Mouse (Mus musculus) kidney, postnatal 0 days (tissue): ENCODE results near the gene Tsfm. TPM values are rescaled to one million over a fixed set of nuclear protein-coding genes. Genes with fewer than 3 reads are reported as not detected.

Source experiments
- ATAC-seq: fragments of 200-750 bp; cut with Nextera tagmentation; replicated peaks from 2 replicates; pipeline ENCODE4 v1.8.0; 2017; ENCODE audit warnings: low read depth, moderate number of reproducible peaks, moderate TSS enrichment, moderate library complexity; ENCODE audit not compliant: low FRiP score
- DNase-seq: peaks from one replicate; pipeline ENCODE4 v3.0.0-alpha.2; 2016; ENCODE audit warnings: low spot score
- H3K27ac ChIP-seq: fragments of 300-500 bp; sonication (generic); 2 replicates; pipeline ENCODE4 v1.5.1; 2014; ENCODE audit warnings: mild to moderate bottlenecking
- H3K27me3 ChIP-seq: fragments of 300-500 bp; sonication (generic); 2 replicates; pipeline ENCODE4 v1.6.1; 2014; ENCODE audit warnings: low read length, mixed read lengths; ENCODE audit not compliant: insufficient read depth
- H3K36me3 ChIP-seq: fragments of 300-500 bp; sonication (generic); 2 replicates; pipeline ENCODE4 v1.6.1; 2014; ENCODE audit warnings: low read length, mixed read lengths; ENCODE audit not compliant: insufficient read depth
- H3K4me1 ChIP-seq: fragments of 300-500 bp; sonication (generic); replicated peaks from 2 replicates; pipeline ENCODE4 v1.6.1; 2014; ENCODE audit warnings: antibody characterized with exemption, low read length, mixed read lengths; ENCODE audit not compliant: insufficient read depth
- H3K4me2 ChIP-seq: fragments of 300-500 bp; sonication (generic); 2 replicates; pipeline ENCODE4 v1.6.1; 2014; ENCODE audit warnings: mild to moderate bottlenecking, low read length, moderate library complexity, mixed read lengths
- H3K4me3 ChIP-seq: fragments of 300-500 bp; sonication (generic); replicated peaks from 2 replicates; pipeline ENCODE4 v1.5.1; 2014; ENCODE audit warnings: low read depth, low read length
- H3K9ac ChIP-seq: fragments of 300-500 bp; sonication (generic); 2 replicates; pipeline ENCODE4 v1.6.1; 2014; ENCODE audit warnings: low read depth, low read length
- H3K9me3 ChIP-seq: fragments of 300-500 bp; sonication (generic); replicated peaks from 2 replicates; pipeline ENCODE4 v1.6.1; 2016; ENCODE audit warnings: low read length, inconsistent platforms, mixed read lengths
- CTCF ChIP-seq: IDR thresholded peaks from 2 replicates; pipeline ENCODE4 v1.5.1; 2016; ENCODE audit warnings: antibody characterized with exemption, low read depth, mild to moderate bottlenecking, moderate library complexity
- WGBS: fragments of 180-500 bp; shearing (Covaris S2); extraction: QIAGEN DNeasy Blood & Tissue Kit; methylation state at CpG from one replicate; pipeline ENCODE4 v1.1.7; 2014; 5-methylcytosine and 5-hydroxymethylcytosine counted together
- polyA plus RNA-seq: library from polyadenylated mRNA; unstranded; fragments of >200 nt; fragmentation: Nextera tagmentation; extraction: Ambion mirVana; gene quantifications from 2 replicates; pipeline ENCODE4 v1.2.1, GENCODE M21; 2015

Tsfm gene
- 97.3 and 109 TPM in 2 replicates for polyA plus RNA-seq

- ATAC-seq = peak; percentile 79
- H3K4me1 ChIP-seq = no peaks in the 10 kb centered on the region
- H3K4me3 ChIP-seq = peak within 1 kb of the TSS; percentile 69
- H3K9ac ChIP-seq = peak within 1 kb of the TSS; percentile 68
- WGBS = 5% methylated on average over 56 of the region's 56 CpGs
- no peaks in the 10 kb centered on the region for H3K27me3 ChIP-seq
- peak; percentile 93 for DNase-seq
- peak within 1 kb of the TSS; percentile 81 for H3K27ac ChIP-seq
- peak; percentile 96 for TF ChIP-seq CTCF
- no peaks in the 10 kb centered on the region for H3K9me3 ChIP-seq
- H3K36me3 ChIP-seq = peaks cover 9% of the 10 kb centered on the region; the same call in 1 of the 2 replicates
- H3K4me2 ChIP-seq = peak within 1 kb of the TSS; percentile 62
Measured at GRCm38 (mm10) chr10:127030336-127031296, at the start of gene Tsfm. Gene Tsfm (minus strand): TSS chr10:127030840.

DNA sequence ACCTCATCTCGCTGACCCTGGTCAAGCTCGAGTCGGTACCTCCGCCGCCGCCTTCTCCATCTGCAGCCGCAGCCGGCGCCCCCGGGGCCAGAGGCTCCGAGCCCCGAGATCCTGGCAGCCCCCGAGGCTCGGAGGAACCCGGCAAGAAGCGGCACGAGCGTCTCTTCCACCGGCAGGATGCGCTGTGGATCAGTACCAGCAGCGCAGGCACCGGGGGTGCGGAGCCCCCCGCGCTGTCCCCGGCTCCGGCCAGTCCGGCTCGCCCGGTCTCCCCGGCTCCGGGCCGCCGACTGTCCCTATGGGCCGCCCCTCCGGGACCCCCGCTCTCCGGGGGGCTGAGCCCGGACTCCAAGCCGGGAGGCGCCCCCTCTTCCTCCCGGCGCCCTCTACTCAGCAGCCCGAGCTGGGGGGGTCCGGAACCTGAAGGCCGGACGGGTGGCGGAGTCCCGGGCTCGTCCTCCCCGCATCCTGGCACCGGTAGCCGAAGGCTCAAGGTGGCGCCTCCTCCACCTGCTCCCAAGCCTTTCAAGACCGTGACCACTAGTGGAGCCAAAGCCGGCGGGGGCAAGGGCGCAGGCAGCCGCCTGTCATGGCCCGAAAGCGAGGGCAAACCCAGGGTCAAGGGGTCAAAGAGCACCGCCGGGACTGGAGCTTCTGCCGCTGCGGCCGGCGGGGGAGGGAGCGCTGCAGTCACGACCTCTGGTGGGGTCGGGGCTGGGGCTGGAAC lies 49.2 kb upstream of the Tsfm start:
- H3K4me3 ChIP-seq = peak overlapping the region; percentile 43
- peaks cover 48% of the 10 kb centered on the region for H3K27me3 ChIP-seq
- H3K4me1 ChIP-seq = peaks cover 27% of the 10 kb centered on the region
- no peak overlapping the region for H3K27ac ChIP-seq
- peak; percentile 6; the same call in 1 of the 2 replicates for ATAC-seq
- no peaks in the 10 kb centered on the region for H3K9me3 ChIP-seq
- H3K9ac ChIP-seq = peak overlapping the region; percentile 44; the same call in 1 of the 2 replicates
- WGBS = 4% methylated on average over 65 of the region's 70 CpGs
- no peaks in the 10 kb centered on the region for H3K36me3 ChIP-seq
- peak; percentile 32; the same call in 1 of the 2 replicates for TF ChIP-seq CTCF
- no peak for DNase-seq
- H3K4me2 ChIP-seq = peak overlapping the region; percentile 72

GRCm38 (mm10) chr10:127078677-127079575 lies 48.3 kb upstream of the Tsfm start:
- DNase-seq = no peak

DNA sequence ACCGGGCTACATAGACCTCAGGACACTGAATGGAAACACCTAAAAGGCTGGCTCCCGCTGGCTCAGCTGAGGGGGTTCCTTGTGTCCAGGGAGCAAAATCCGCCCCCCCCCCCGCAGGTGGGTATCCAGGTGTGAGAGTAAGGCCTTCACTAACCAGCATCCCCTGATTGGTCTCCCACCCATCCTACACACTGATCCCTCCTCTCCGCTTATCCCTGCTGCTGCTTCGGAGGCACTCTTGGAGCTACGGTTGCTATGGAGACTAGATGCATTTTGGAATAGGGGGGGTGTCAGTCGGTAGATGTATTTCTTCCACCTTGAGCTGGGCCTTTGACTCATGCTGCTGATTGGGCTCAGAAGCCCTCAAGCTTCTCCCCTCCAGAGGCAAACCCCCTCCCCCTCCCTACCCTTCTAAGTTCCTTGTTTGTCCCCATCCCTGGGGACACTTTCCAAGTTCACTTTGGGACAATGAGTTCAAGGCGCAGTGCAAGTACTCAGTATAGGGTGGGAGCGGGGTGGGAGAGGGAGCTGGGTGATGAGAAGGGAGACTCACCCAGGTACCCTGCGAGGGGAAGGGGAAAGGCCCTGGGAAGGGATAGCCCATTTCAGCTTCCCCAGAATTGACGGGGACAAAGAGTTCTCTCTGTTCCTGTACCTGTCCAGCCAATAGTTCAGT lies 47.5 kb upstream of the Tsfm start:
- Histone ChIP-seq H3K4me3 (peak overlapping the region; percentile 43), H3K4me1 (peaks cover 27% of the 10 kb centered on the region), H3K36me3 (no peaks in the 10 kb centered on the region), H3K9me3 (no peaks in the 10 kb centered on the region), H3K4me2 (peak overlapping the region; percentile 72; the same call in 1 of the 2 replicates), H3K27ac (no peak overlapping the region), H3K27me3 (peaks cover 48% of the 10 kb centered on the region), H3K9ac (no peak overlapping the region)
- DNase-seq (no peak), ATAC-seq (no peak)
- TF ChIP-seq CTCF = no peak
- 3% methylated on average over 12 of the region's 12 CpGs for WGBS

More at GRCm38 (mm10) chr10:127078677-127079575, 48.3 kb upstream of the Tsfm start:
- peaks cover 27% of the 10 kb centered on the region for H3K4me1 ChIP-seq
- peak overlapping the region; percentile 72 for H3K4me2 ChIP-seq
- WGBS = under 1% methylated on average over 32 of the region's 49 CpGs
- H3K4me3 ChIP-seq = peak overlapping the region; percentile 43
- H3K9ac ChIP-seq = peak overlapping the region; percentile 44; the same call in 1 of the 2 replicates
- H3K9me3 ChIP-seq = no peaks in the 10 kb centered on the region
- peaks cover 48% of the 10 kb centered on the region for H3K27me3 ChIP-seq
- ATAC-seq = peak; percentile 17; the same call in 1 of the 2 replicates
- H3K36me3 ChIP-seq = no peaks in the 10 kb centered on the region
- no peak for TF ChIP-seq CTCF
- no peak overlapping the region for H3K27ac ChIP-seq

DNA sequence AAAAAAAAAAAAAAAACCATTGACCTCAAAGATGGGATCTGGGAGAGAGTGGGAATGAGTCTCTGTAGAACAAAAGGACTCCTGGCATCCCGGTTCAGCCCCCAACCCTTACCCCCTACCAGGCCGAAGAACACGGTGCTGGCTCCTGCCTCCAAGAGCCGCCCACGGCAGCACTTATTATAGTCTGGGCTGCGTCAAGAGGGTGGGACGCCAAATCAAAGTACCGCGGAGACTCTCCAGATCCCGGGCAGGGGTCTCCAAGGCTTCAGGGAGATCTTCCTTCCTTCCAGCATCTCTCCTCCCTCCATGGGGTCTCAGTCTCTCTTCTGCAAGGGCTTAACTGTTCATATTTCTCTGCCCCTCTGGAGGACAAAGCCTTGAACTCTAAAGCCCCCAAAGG lies 46.9 kb upstream of the Tsfm start:
- Histone ChIP-seq H3K9me3 (no peaks in the 10 kb centered on the region), H3K36me3 (no peaks in the 10 kb centered on the region), H3K4me1 (peaks cover 27% of the 10 kb centered on the region), H3K27ac (no peak overlapping the region), H3K4me3 (no peak overlapping the region), H3K9ac (no peak overlapping the region), H3K27me3 (peaks cover 42% of the 10 kb centered on the region), H3K4me2 (no peak overlapping the region)
- no peak for TF ChIP-seq CTCF
- DNase-seq (no peak), ATAC-seq (no peak)
- 10% methylated on average over 10 of the region's 10 CpGs for WGBS
